Mouse (Mus musculus) frontal cortex, adult 2 months (tissue): ENCODE data around the gene Ctsh. TPM values are rescaled to one million over a fixed set of nuclear protein-coding genes. Genes with fewer than 3 reads are reported as not detected.
A peak's percentile ranks its signal among the peaks of the same experiment; 100 is the strongest.
"Not testable (repeated sequence)": the region's sequence is repeated elsewhere in the genome, so short reads cannot be mapped to it uniquely, and the experiment has no call there.

ENCODE experiments used
- DNase-seq, 2 experiments: peaks; one replicate each; pipeline ENCODE4 v3.0.0; 2022; ENCODE audit warnings: low spot score in 1 of 2; ENCODE audit errors: extremely low spot score in 1 of 2
- polyA plus RNA-seq: library from polyadenylated mRNA; depleted of rRNA; stranded (reverse); fragments of >200 nt; gene quantifications from 2 replicates; pipeline ENCODE4 v1.2.3, GENCODE M21; 2012

Gene Ctsh
- polyA plus RNA-seq, 1 experiment = 21.4 TPM

DNA sequence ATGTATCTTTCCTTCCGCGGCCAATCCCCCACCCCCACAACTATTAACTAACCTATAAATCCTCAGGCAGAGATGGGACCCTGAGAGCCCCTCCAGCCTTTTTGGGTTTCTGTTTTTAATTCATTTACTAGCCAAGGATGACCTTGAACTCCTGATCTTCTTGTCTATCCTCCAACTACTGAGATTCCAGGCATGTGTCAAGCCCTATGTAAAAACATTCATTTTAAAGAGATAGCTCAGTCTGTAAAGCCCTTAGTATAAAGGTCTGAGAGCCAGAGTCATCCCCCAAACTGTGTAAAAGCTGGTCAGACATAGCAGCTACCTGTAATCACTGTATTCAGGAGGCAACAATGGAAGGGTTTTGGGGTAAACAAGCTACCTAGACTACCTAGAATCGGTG, 2.0 kb downstream of the Ctsh start:
- no peak for DNase-seq

DNA sequence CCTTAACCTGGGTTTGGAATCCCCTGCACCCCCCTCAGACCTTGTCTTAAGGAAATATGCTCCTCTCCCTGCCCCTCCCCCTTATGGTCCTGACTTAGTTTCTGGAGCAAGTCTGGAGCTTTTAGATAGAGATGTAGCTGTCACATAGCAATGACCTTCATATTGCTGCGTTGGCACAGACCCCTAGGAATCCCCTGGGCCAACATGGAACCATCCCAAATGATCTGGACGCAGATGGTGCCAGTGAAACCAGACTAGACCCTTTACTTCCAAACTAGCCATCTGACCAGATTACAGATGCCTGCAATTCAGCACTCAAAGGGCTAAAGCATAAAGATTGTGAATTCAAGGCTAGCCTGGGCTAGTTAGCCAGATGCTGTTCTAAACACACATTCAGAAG, 2.8 kb downstream of the Ctsh start:
- DNase-seq = no peak

DNA sequence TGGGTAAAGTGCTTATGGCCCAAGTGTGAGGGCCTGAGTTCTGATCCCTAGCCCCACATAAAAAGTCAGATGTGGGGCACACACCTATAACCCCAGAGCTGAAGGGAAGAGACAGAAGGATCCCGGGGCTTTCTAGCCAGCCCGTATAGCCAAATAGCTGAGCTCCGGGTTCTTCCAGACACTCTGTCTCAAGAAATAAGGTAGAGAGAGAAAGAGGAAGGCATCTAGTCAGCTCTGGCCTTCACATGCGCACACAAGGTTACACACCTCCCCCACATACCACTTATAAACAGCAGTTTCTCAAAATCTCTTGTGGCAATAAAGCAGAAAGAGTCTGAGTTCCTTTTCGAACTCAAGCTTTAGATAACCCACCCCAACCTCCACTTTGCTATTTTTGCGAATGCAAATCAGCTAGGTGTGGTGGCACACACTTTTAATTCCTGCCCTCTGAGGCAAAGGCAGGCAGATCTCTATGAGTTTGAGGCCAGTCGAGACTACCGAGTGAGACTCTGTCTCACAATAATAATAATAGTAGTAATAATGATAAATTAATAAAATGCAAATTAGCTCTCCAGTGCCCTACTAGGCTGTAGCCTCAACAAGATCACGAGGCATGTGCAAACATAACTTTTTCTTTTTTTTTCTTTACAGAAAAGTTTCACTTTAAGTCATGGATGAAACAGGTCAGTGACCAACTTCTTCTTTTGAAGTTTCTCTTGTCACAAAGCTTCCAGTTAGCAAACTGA, 6.0 kb downstream of the Ctsh start:
- no peak for DNase-seq

DNA sequence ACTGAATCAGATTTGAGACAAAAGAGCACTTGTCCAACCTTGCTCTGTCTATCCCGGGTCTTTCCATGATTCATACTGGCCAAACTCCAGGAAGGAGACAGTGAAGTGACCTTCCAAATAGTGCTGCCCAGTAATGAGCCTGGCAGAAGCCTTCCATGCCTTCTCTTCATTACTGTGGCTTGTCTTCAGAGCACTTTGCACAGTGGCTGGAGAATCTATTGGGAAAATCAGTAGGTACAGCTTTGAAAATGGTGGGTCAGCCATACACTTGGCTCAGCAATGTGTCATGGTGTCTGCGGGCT, 6.6 kb downstream of the Ctsh start:
- DNase-seq = no peak

DNA sequence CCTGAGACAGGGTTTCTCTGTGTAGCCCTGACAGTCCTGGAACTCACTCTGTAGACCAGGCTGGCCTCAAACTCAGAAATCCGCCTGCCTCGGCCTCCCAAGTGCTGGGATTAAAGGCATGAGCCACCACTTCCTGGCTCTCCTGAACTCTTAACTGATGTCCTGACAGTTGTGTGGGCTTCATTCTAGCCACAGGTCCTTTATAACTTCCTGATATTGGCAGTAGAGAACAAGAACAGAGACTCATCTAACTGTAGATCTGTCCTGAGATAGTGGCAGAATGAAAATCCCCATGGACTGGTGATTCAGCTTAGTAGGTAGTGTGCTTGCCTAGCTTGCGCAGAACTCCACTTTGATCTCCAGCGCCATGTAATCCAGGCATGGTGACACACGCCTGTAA, 7.0 kb downstream of the Ctsh start:
- DNase-seq = not testable (repeated sequence)

DNA sequence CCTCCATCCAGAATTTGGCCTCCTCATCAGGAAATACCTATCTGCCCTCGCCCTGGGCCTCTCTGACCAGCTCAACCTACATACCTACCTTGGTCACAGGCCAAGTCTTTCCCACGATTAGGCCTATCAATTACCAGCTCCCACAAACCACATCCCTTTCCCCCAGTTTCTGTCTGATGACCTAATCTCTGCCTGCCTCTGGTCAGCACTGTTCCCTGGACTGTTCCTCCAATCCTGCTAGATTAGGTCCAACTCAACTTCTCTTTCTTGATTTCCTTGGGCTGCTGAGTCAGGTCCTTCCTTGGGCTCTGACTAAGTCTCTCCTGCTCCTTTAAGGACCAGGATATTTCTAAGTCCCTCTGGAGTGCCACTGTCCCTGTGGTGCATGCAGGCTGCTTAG, 13.4 kb downstream of the Ctsh start:
- DNase-seq = no peak

DNA sequence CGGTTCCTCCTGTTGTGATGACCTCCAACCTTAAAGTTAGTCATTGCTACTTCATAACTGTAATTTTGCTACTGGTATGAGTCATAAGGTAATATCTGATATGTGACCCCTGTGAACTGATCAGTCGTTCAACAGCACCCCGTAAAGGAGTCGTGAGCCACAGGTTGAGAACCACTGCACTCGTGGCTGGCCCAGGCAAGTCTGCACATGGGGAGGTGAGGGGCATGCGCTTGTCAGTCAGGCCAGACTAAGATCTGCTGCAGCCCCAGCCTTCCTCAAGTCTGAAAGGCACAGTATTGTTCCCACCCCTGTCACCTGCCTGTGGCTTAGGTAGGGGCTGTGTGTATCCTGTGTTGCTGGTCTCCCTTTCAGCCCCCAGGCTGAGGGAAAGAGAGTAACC, 14.8 kb downstream of the Ctsh start:
- DNase-seq = no peak

DNA sequence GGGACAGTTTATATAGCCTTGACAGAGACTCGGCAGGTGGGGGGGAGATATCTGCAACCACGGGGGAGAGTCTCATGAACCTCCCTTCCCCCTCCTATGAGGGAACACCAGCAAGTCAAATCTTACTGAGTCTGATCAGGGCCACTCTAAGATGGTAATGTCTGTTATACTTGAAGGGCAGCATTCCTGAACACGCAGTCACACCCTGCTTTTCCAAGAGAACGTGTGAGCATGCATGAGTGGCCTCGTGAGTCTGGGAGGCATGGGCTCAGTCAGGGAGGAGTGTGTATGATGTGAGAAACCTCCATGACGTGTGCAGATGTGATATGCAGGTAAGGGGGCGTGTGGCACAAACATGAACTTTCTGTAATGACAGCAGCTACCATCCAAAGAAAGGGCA, 15.5 kb downstream of the Ctsh start:
- no peak for DNase-seq

DNA sequence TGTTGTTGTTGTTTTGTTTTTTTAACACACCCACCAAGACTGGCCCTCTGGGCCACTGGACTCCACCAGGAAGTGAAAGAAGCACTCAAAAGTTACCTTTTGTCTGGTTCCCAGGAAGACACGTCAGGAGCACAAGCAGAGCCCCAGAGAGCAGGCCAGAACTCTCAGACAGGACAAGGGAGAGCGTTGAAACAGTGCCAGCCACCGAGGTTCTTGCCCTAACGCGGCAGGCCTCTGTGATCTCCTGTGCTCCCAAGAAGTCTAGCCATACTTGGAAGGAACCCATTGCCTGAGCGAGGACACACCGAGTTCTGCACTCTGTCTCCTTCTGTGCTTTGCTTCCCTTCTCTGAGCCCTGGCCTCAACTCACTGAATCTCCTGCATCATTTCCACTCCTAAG, 16.2 kb downstream of the Ctsh start:
- no peak for DNase-seq

DNA sequence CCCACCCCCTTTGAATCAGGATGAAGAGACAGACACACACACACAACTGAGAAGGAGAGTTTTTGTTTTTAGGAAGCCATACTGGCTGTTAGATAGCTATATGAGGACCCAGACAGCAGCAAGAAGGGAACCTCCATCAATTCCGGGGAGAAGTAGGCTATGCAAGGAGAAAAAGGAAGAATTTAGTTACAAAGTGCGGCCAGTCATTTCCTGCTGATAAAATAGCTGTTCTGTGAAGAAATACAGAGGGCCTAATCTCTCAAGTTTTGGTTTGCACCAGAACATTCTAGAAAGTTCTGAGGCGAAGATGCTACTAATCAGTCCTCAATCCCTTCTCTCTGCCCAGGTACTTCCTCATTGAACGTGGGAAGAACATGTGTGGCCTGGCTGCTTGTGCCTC, 21.4 kb downstream of the Ctsh start:
- no peak for DNase-seq

DNA sequence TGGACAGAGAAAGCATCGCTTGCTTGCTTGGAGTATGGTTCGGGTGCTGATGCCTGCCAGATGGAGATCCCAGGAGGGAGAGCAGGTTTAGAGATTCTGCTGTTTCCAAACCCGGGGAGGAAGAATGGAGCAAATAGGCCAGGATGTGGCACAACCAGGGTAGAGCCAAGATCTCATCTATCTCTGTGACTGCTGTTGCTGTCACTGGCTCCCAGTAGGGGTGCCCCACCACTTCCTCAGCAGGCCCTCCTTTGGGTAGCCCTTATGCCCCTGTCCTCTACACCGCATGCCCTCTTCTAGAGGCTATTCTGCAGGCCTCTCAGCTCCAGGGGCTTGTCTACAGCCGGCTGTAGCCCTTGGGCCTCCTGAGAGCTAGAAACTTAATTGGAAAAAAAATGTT, 22.2 kb downstream of the Ctsh start:
- no peak for DNase-seq

DNA sequence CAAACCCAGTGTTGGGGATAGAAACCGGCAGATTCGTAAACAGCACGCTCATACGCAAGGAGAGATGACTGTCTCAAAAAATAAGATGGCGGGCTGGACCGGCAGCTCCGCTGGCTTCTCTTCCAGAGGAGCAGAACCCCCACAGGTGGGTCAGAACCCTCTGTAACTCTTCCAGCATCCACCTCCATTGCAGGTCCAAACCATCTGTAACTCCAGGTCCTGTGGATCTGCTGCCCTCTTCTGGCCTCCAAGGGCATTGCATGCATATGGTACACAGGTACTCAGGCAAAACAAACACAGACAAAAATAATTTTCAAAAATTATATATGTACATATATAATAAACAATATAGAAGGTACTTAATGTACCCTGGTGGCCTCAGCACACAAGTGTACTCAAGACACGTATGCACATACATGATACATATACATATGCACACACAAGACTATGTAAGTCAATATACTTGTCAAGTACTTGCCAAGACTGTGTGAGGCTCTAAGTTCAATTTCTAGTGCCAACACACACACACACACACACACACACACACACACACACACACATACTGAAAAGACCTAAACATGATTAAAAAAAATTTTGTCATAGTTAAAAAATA, 23.0 kb downstream of the Ctsh start:
- peak in 1 of 2 experiments; percentile 79 for DNase-seq

DNA sequence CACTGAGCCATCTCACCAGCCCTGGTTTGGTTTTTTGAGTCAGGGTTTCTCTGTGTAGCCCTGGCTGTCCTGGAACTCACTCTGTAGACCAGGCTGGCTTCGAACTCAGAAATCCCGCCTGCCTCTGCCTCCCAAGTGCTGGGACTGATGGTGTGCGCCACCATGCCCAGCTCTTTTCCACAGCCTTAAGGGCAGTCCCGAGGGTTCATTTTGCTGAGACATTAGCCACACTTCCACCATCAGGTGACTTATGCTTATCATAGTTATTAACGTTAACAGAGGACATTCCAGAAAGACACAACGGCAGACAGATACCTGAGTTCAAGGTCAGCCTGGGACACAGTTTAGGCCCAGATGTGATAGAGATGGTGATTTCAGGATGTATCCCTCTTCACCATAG, 28.0 kb downstream of the Ctsh start:
- not testable (repeated sequence) for DNase-seq

DNA sequence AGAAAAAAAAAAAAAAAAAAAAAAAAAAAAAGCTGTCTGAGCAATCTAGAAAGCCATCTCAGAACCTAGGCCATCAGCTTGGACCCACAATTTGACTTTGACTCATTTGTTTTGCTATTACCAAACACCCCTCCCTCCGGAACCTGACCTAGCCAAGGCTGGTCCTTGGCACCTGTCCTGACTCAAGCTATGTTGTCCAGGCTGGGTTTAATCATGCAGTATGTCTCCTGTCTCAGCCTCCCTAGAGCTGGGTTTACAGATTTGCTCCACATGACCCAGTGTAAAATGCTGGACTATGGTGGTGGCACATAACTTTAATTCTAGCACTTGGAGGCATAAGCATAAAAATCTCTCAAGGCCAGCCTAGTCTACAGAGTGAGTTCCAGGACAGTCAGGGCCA, 29.0 kb downstream of the Ctsh start:
- DNase-seq = no peak

DNA sequence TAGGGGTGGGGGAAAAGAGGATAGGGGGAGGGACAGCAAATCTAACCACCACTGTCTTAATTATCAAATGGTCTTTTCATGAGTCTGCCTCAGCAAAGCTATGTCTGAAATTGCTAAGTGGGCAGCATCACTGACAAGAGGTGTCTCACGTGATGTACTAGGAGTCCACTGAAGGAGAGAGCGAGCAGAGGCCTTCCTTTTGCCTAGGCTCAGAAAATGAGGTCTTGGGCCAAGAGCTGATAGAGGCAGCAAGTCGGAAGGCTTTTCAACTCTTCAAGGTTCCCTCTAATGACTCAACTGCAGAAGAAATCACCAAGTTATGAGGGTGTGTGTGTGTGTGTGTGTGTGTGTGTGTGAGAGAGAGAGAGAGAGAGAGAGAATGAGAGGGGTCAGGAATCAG, 30.2 kb downstream of the Ctsh start:
- DNase-seq = no peak

DNA sequence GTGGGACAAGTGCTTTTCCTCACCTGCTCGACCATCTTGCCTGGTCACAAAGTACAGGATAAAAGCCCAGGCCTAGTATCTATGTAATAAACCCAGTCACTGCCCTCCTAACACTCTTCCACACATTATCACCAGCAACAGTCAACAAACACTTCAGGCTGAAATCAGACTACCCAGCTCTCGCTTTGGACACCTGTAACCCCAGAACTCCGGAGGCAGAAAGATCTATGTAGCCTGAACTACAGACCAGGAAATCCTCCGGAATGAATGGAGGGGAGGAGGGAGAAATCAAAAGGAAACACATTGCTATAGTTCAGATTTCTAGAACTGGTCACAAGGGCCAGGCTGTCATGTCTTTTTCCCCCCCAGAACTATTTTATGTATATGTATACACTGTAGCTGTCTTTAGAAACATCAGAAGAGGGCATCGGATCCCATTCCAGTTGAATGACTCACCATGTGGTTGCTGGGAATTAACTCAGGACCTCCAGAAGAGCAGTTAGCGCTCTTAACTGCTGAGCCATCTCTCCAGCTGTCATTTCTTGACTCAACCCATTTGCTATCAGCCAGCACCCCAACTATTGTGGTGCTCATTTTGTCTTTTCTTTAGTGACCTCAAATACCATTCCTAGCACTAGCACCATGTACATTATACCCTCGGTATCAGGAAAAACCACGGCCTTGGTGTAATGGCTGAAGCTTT, 31.0 kb downstream of the Ctsh start:
- no peak for DNase-seq

DNA sequence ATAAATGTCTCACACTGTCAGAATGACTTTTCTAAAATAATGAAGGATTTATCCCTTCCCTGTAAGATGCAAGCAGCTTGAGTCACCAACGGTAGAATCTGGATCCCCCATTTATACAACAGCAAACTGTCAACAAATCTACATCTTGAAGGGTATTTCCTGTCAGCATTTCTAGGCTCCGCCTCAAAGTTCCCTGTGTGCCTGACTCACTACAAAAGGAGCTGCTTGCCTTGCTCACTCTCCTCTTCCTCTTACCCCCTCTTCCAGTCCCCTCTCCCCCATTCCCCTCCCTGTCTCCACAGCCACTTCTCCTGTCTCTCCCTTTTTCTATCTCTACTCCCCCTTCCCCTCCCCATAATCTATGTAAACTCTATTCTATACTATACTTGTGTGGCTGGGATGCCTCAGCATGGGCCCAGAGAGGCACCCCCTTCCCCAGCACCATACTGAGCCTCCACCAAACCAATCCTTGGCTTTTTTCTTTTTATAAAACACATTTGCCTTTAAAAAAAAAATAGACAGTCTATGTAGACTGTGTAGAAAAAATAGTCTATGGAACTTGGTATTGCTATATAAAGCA, 34.0 kb downstream of the Ctsh start:
- DNase-seq = no peak

DNA sequence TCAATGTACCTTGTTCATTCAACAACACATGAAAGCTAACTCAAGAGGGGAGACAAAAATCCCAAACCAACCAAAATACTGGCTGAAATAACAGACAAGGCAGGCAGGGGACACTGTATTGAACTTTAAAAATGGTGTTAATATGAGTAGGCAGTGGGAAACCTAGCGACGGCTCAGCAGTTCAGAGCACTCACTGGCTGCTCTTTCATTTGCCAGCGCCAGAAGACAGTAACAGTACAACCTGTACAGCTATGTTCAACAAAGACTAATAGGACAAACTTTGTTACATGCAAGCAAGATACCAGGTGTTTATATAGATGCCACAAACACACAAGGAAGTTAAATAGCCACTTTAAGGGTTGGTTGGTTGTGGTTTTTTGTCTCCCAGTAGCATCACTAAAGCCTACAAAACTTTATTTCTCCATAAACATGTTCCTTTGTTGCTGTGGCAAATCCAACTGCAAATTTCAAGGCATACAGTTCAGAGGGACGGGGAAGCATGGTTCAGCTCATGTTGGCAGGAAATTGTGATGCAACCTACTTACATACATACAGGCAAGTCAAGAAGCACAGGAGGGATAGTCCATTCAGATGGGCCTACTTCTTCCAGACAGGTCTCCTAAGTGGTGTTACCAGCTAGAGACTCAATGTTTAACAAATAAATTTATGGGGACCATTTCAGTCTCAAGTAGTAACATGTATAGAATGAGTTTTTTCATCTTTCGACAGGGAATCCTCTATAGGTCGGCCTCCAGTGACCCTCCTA, 35.6 kb downstream of the Ctsh start:
- DNase-seq = no peak

DNA sequence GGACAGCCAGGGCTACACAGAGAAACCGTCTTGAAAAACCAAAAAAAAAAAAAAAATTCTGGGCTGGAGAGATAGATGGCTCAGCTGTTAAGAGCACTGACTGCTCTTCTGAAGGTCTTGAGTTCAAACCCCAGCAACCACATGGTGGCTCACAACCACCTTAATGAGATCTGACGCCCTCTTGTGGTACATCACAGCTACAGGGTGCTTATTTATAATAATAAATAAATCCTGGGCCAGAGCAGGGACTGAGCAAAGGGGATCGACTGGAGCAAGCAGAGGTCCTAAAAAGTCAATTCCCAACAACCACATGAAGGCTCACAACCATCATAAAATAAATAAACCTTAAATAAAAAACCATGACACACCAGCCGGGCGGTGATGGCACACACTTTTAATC, 45.0 kb downstream of the Ctsh start:
- no peak for DNase-seq

DNA sequence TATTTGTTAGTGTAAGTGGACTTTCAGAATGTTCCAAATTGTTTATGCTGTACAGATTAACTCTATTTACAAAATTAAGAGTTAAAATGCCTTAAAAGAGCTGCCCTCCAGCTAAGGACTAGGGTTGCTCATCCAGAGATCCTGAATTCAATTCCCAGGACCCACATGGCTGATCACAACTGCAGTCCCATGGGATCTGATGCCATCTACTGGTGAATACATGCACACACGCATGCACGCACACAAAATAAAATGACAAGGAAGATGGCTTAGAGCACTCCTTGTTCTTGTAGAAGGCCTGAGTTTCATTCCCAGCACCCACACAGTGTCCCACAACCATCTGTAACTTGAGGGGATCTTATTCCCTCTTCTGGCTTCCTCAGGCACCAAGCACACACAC, 46.8 kb downstream of the Ctsh start:
- DNase-seq = no peak

DNA sequence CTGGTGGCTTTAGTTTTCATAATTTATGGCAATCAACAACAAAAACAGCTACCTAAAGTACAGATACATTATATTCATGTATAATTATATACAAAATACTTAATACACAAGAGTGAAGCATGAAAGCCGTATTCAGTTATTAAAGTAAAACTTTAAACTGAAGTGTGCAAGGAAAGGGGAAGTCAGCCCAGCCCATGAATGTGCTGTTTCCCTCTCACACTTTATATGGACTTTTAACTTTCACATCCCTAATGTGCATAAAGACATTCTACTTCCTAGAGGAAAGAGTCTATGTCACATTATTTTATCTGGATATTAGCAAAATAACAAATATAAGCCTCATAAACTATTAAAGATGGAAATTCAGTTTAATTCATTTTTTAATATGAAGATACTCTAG, 51.5 kb downstream of the Ctsh start:
- no peak for DNase-seq
